Mouse (Mus musculus): Measurements from ENCODE around the gene Myo3a.

Gene Myo3a

GRCm38 (mm10) chr2:22620978-22621827, 393.9 kb downstream of the Myo3a start:
- no peak for DNase-seq (ENCODE audit: low spot score)

DNA sequence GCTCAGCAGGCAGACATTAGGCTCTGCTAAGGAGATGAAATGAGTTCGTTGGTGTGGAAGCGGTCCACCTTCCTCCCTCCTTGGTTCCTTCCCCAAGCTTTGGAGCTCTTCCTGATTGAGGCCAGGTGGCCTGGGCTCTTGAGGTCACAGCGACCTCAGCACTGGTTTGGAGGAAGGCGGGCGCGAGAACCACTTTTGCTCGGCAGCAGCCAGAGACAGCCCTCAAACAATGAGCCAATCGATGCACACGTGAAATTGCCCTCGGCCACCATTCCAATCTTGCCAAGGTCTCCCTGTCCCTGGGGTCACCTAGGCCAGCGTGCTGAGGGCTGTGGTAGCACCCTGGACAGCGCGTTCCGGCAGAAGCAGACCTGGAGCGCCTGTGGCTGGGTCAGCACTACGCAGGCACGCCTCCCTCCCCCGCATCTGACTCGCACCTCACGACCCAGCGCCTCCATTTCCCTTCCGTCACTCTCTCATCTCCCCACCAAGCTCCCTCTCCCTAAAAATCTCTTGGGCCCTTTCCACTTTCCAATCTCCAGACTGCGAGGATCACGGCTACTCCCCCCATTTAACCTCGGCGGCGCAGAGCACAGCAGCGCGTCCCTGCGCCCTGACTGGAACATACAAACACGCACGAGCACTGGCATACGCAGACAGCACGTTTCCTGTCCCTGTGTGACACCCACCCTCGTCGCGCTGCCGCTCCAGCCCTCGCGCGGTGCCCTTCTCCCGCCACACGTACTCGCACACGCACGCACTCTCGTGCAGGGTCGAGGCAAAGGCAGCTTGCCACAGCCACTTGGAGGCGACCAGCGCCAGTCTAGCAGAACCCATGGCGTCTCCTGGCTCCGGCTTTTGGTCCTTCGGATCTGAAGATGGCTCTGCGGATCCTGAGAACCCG, 394.8 kb downstream of the Myo3a start, which contains the start of gene Gad2:
Gene Gad2, plus strand, starts transcription at position 378 of the 904 bp plus-strand sequence.
- DNase-seq (ENCODE audit: low spot score) = no peak

GRCm38 (mm10) chr2:22623111-22624070, 396.1 kb downstream of the Myo3a start:
- DNase-seq (ENCODE audit: low spot score) = no peak

DNA sequence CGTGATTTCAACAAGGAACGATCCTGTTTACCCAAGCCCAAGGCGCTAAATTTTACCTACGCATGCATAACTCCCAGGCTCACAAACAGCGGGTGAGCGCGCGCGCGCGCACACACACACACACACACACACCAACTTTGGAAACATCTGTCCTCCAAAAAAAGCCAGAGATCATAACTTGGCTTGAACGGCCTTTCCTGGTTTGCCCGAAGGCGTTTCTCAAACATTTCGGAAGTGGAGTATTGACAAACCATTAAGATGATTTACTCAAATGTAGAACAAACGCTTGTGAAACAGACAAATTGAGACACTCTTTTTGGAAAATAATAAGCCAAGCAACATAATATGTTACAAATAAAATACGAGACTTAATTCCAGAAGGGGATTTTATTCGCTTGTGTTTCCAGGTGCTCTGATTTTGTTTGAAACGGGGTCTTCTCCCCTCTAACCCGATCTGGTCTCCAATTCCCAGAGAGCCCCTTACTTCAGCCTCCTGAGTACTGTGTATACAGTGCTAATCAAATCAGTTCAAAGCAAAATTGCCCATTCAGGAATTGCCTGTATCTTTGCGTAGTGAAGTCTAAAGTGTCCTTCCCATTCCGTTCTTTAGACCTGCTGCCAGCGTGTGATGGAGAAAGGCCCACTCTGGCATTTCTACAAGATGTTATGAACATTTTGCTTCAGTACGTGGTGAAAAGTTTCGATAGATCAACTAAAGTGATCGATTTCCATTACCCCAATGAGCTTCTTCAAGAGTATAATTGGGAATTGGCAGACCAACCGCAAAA, 397.1 kb downstream of the Myo3a start:
- no peak for DNase-seq (ENCODE audit: low spot score)

- DNase-seq (ENCODE audit: low spot score) = no peak
These were observed 398.0 kb downstream of the Myo3a start for GRCm38 (mm10) chr2:22625096-22625960.

DNA sequence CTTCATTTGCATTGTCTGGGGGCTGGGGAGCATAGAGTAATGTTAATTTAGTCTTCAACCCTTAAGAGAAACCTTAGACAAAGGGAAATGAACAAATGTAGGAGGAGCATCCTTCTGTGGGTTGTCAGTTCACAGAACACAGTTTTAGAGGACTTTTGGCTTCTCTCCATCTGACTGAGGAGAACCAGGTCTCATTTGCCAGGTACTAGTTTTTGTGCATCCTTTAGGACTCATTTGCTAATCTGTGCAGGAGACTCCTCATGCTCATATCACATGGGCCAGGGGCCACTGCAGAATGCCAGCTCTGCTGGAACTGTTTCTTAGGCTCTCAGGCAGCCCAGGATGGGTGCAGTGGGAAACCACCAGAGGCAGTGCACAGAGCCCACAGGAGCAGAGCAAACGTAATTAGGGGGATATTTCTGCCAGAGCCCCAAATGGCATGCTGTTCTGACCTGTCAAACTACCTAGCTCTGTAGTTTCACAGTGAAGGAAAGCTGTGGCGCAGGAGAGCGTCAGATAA, 399.9 kb downstream of the Myo3a start:
- DNase-seq (ENCODE audit: low spot score) = no peak

DNA sequence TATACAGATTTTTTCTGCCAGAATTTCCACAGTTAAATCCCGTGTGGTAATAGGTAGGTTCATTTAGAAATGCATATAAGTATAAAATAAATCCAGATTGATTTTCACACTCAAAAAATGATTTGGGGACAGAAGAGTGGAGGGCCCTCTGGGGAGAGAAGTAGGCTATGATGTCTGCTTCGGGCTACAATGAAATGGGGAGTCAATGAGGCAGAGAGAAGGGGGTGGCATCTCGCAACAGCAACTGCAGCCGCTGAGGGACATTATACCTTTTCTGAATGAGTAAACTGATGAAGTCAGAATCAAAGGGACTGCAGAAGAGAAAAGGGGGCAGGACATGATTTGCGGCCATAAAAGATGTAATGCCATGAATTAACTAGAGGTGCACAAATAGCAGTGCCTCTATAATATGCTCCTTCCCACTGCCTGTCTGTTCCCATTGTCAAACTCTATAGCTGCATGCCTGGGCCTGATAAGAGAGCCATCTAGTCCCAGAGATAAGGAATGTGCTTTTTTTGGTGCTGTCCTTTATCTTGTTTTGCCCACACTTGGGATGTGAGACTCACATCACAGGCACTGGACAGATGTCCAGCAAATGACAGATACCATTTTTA, 400.6 kb downstream of the Myo3a start:
- DNase-seq (ENCODE audit: low spot score) = no peak

- peak; percentile 11 for DNase-seq (ENCODE audit: low spot score)
These were observed 407.5 kb downstream of the Myo3a start for GRCm38 (mm10) chr2:22634766-22635165.

DNA sequence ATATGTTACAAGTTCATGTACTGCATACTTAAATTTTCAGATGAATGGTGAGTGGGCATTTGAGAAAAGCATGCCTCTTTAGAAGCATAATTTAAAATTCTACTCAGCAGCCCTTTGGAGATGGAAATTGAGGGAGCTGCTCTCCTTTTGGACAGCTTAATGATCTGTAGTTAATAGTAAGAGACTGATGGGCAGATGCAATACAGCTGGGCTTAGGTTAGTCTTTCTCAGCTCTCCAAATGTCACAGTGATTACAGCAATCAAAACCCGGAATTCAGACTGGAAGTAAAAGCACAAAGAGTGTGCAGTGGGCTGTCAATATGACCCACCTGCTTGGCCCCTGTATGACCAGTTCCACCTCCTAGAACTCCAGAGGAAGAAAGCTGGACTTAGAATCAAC, 418.8 kb downstream of the Myo3a start:
- no peak for DNase-seq (ENCODE audit: low spot score)

GRCm38 (mm10) chr2:22648394-22648793, 421.1 kb downstream of the Myo3a start:
- no peak for DNase-seq (ENCODE audit: low spot score)

- no peak for DNase-seq (ENCODE audit: low spot score)
These were observed 424.5 kb downstream of the Myo3a start for GRCm38 (mm10) chr2:22651826-22652225.

DNA sequence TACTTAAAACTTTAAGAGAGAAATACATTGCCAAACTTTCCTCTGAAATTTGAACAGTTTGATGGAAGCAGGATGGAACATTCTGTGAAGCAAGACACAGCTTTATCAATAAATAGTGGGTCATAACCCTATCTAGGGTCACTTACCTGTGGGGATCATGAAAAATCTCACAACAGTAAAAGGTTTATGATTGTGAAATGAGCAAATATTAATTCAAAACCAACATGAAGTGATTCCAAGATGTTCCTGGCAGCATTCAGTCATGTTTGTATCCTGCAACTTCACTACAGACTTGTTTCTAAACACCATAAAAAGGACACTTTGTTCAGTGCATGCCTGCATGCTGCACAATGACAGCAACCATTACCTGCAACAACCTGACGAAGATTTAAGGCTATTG, 436.4 kb downstream of the Myo3a start:
- no peak for DNase-seq (ENCODE audit: low spot score)
